ENCODE assay signal across 23 mouse cellular contexts in genomic region chr2:165444861-165445260, GRCm38 (mm10). TPM values are rescaled to one million over a fixed set of nuclear protein-coding genes. Genes with fewer than 3 reads are reported as not detected.
"Had no signal": no experiment of that assay in that cellular context is flagged by ENCODE, and none has a peak within 500 bp of the region (broad histone marks: within the 10 kb centered on the region; RNA-seq: fewer than 3 reads in every experiment).

No protein-coding gene starts in this region.

- ATAC-seq: hindbrain, embryonic 16.5 days; inflammation-experienced regulatory T-cells, adult 6 months; intestine, embryonic 15.5 days; intestine, postnatal 0 days; liver, embryonic 12.5 days had no signal

- DNase-seq: gastrocnemius, postnatal 14 days; gastrocnemius, postnatal 36 days; heart, adult 18-20 months; heart, postnatal 10 days; heart, postnatal 4 days; kidney, adult 8-10 months; kidney, postnatal 10 days; kidney, postnatal 25 days; kidney, postnatal 4 days; layer of hippocampus, postnatal 36 days; left cerebral cortex, postnatal 4 days had no signal

RNA-seq across cellular contexts. Expression of gene Ocstamp, which starts 44.7 kb away (rescaled TPM):
- total RNA-seq: heart, adult 18-20 months; heart, adult 8-10 months; heart, postnatal 10 days; heart, postnatal 4 days; layer of hippocampus, adult 2 months; layer of hippocampus, postnatal 14 days; layer of hippocampus, postnatal 36 days; left cerebral cortex, adult 18-20 months; left cerebral cortex, adult 8-10 months; left cerebral cortex, postnatal 10 days; left cerebral cortex, postnatal 25 days; left cerebral cortex, postnatal 4 days had no signal
